Mouse (Mus musculus): Measurements from ENCODE around the gene AI854703. TPM values are rescaled to one million over a fixed set of nuclear protein-coding genes. Genes with fewer than 3 reads are reported as not detected.

The AI854703 gene
- total RNA-seq, 1 experiment = 0.67 TPM

GRCm38 (mm10) chr6:48594043-48594738, 32.4 kb upstream of the AI854703 start:
- Histone ChIP-seq H3K9me3 (ENCODE audit: control insufficient read depth, insufficient read depth, low read depth, low read length) (no peaks in the 10 kb centered on the region), H3K9ac (ENCODE audit: insufficient read depth, low read depth, low read length, poor library complexity, severe bottlenecking) (peak overlapping the region; percentile 91), H3K27ac (ENCODE audit: insufficient read depth, low read depth, low read length, poor library complexity, severe bottlenecking) (no peak overlapping the region), H3K4me3 (ENCODE audit: insufficient read depth in 1 of 2, low read depth in 1 of 2, low read length in 2 of 2, poor library complexity in 1 of 2, severe bottlenecking in 1 of 2) (peak overlapping the region; percentile 73 to 90), H3K4me1 (ENCODE audit: control insufficient read depth in 2 of 2, insufficient read depth in 2 of 2, low read length in 2 of 2, poor library complexity in 1 of 2) (peaks cover 0 to 7% of the 10 kb centered on the region in 2 experiments; a peak in 2 of 4 replicates), H3K36me3 (ENCODE audit: control insufficient read depth, insufficient read depth, low read length, poor library complexity, severe bottlenecking) (peaks cover 14% of the 10 kb centered on the region; the same call in 1 of the 2 replicates)
- in situ Hi-C loops (cut with MboI; ENCODE audit: low sequenced_read_pairs in 2 of 2, unreplicated experiment in 2 of 2) = no loop called here
- TF ChIP-seq CHD2 (IDR thresholded peaks at IDR 0.05; ENCODE audit: low read depth, low read length) = no peak
- TF ChIP-seq ZC3H11A (IDR thresholded peaks at IDR 0.05; ENCODE audit: borderline replicate concordance, low read depth, low read length) = no peak
- TF ChIP-seq MAFK (IDR thresholded peaks at IDR 0.05; ENCODE audit: insufficient read depth, low read depth, low read length) = no peak
- no peak for TF ChIP-seq ZNF384 (IDR thresholded peaks at IDR 0.05; ENCODE audit: low read depth, low read length)
- no peak for TF ChIP-seq HCFC1 (IDR thresholded peaks at IDR 0.05; ENCODE audit: borderline replicate concordance, insufficient read depth, low read length)
- DNase-seq (ENCODE audit: low read depth, low spot score) = no peak

- in situ Hi-C loops (cut with MboI; ENCODE audit: low sequenced_read_pairs in 2 of 2, unreplicated experiment in 2 of 2) = no loop called here
- no peak overlapping the region for H3K9ac ChIP-seq (ENCODE audit: insufficient read depth, low read depth, low read length, poor library complexity, severe bottlenecking)
- 0 out of 4 replicates have a peak overlapping the region, but pooled peaks of 1 of the 2 experiments have one; percentile 90 for H3K4me3 ChIP-seq (ENCODE audit: insufficient read depth in 1 of 2, low read depth in 1 of 2, low read length in 2 of 2, poor library complexity in 1 of 2, severe bottlenecking in 1 of 2)
- H3K36me3 ChIP-seq (ENCODE audit: control insufficient read depth, insufficient read depth, low read length, poor library complexity, severe bottlenecking) = peaks cover 14% of the 10 kb centered on the region; the same call in 1 of the 2 replicates
- DNase-seq (ENCODE audit: low read depth, low spot score) = no peak
- TF ChIP-seq MAFK (IDR thresholded peaks at IDR 0.05; ENCODE audit: insufficient read depth, low read depth, low read length) = no peak
- no peak for TF ChIP-seq CHD2 (IDR thresholded peaks at IDR 0.05; ENCODE audit: low read depth, low read length)
- H3K9me3 ChIP-seq (ENCODE audit: control insufficient read depth, insufficient read depth, low read depth, low read length) = no peaks in the 10 kb centered on the region
- H3K27ac ChIP-seq (ENCODE audit: insufficient read depth, low read depth, low read length, poor library complexity, severe bottlenecking) = no peak overlapping the region
- peaks cover 0 to 7% of the 10 kb centered on the region in 2 experiments; a peak in 2 of 4 replicates for H3K4me1 ChIP-seq (ENCODE audit: control insufficient read depth in 2 of 2, insufficient read depth in 2 of 2, low read length in 2 of 2, poor library complexity in 1 of 2)
These were observed 31.3 kb upstream of the AI854703 start for GRCm38 (mm10) chr6:48595278-48595677.

- TF ChIP-seq CHD2 (IDR thresholded peaks at IDR 0.05; ENCODE audit: low read depth, low read length) (no peak), HCFC1 (IDR thresholded peaks at IDR 0.05; ENCODE audit: borderline replicate concordance, insufficient read depth, low read length) (no peak), ZNF384 (IDR thresholded peaks at IDR 0.05; ENCODE audit: low read depth, low read length) (no peak), MAFK (IDR thresholded peaks at IDR 0.05; ENCODE audit: insufficient read depth, low read depth, low read length) (no peak), ZC3H11A (IDR thresholded peaks at IDR 0.05; ENCODE audit: borderline replicate concordance, low read depth, low read length) (no peak)
- Histone ChIP-seq H3K27ac (ENCODE audit: insufficient read depth, low read depth, low read length, poor library complexity, severe bottlenecking) (no peak overlapping the region), H3K4me1 (ENCODE audit: control insufficient read depth in 2 of 2, insufficient read depth in 2 of 2, low read length in 2 of 2, poor library complexity in 1 of 2) (peaks cover 0 to 7% of the 10 kb centered on the region in 2 experiments; a peak in 2 of 4 replicates), H3K9me3 (ENCODE audit: control insufficient read depth, insufficient read depth, low read depth, low read length) (no peaks in the 10 kb centered on the region), H3K4me3 (ENCODE audit: insufficient read depth in 1 of 2, low read depth in 1 of 2, low read length in 2 of 2, poor library complexity in 1 of 2, severe bottlenecking in 1 of 2) (peak overlapping the region; percentile 54 to 64), H3K9ac (ENCODE audit: insufficient read depth, low read depth, low read length, poor library complexity, severe bottlenecking) (peak overlapping the region; percentile 37; the same call in 1 of the 2 replicates), H3K36me3 (ENCODE audit: control insufficient read depth, insufficient read depth, low read length, poor library complexity, severe bottlenecking) (peaks cover 14% of the 10 kb centered on the region; the same call in 1 of the 2 replicates)
- in situ Hi-C loops (cut with MboI; ENCODE audit: low sequenced_read_pairs in 2 of 2, unreplicated experiment in 2 of 2) = no loop called here
- DNase-seq (ENCODE audit: low read depth, low spot score) = no peak
These were observed 29.9 kb upstream of the AI854703 start for GRCm38 (mm10) chr6:48596545-48597232.

GRCm38 (mm10) chr6:48597233-48597625, 29.3 kb upstream of the AI854703 start:
- H3K9me3 ChIP-seq (ENCODE audit: control insufficient read depth, insufficient read depth, low read depth, low read length) = no peaks in the 10 kb centered on the region
- no peak for DNase-seq (ENCODE audit: low read depth, low spot score)
- peaks cover 0 to 7% of the 10 kb centered on the region in 2 experiments; a peak in 2 of 4 replicates for H3K4me1 ChIP-seq (ENCODE audit: control insufficient read depth in 2 of 2, insufficient read depth in 2 of 2, low read length in 2 of 2, poor library complexity in 1 of 2)
- peak overlapping the region; percentile 54 to 64 for H3K4me3 ChIP-seq (ENCODE audit: insufficient read depth in 1 of 2, low read depth in 1 of 2, low read length in 2 of 2, poor library complexity in 1 of 2, severe bottlenecking in 1 of 2)
- H3K36me3 ChIP-seq (ENCODE audit: control insufficient read depth, insufficient read depth, low read length, poor library complexity, severe bottlenecking) = peaks cover 14% of the 10 kb centered on the region; the same call in 1 of the 2 replicates
- in situ Hi-C loops (cut with MboI; ENCODE audit: low sequenced_read_pairs in 2 of 2, unreplicated experiment in 2 of 2) = no loop called here
- TF ChIP-seq ZNF384 (IDR thresholded peaks at IDR 0.05; ENCODE audit: low read depth, low read length) (no peak), MAFK (IDR thresholded peaks at IDR 0.05; ENCODE audit: insufficient read depth, low read depth, low read length) (no peak), HCFC1 (IDR thresholded peaks at IDR 0.05; ENCODE audit: borderline replicate concordance, insufficient read depth, low read length) (no peak), ZC3H11A (IDR thresholded peaks at IDR 0.05; ENCODE audit: borderline replicate concordance, low read depth, low read length) (no peak), CHD2 (IDR thresholded peaks at IDR 0.05; ENCODE audit: low read depth, low read length) (no peak)
- peak overlapping the region; percentile 37 for H3K9ac ChIP-seq (ENCODE audit: insufficient read depth, low read depth, low read length, poor library complexity, severe bottlenecking)
- H3K27ac ChIP-seq (ENCODE audit: insufficient read depth, low read depth, low read length, poor library complexity, severe bottlenecking) = no peak overlapping the region
